Mouse (Mus musculus) neural tube, embryonic 11.5 days (tissue): Measurements from ENCODE around the gene Clec16a. TPM values are rescaled to one million over a fixed set of nuclear protein-coding genes. Genes with fewer than 3 reads are reported as not detected.

Source experiments
- ATAC-seq: fragments of 200-750 bp; cut with Nextera tagmentation; 2 replicates; pipeline ENCODE4 v1.8.0; 2017; ENCODE audit warnings: moderate number of reproducible peaks, mild to moderate bottlenecking, moderate TSS enrichment, moderate library complexity; ENCODE audit not compliant: insufficient read depth, low FRiP score, low TSS enrichment
- DNase-seq: peaks from one replicate; pipeline ENCODE4 v3.0.0-alpha.2; 2015; ENCODE audit warnings: low spot score
- H3K27ac ChIP-seq: fragments of 300-500 bp; sonication (generic); 2 replicates; pipeline ENCODE4 v1.5.1; 2014; ENCODE audit warnings: low read depth, mild to moderate bottlenecking, low read length
- H3K27me3 ChIP-seq: fragments of 300-500 bp; sonication (generic); 2 replicates; pipeline ENCODE4 v1.6.1; 2014; ENCODE audit warnings: mild to moderate bottlenecking, low read length, mixed read lengths; ENCODE audit not compliant: control insufficient read depth, insufficient read depth
- H3K36me3 ChIP-seq: fragments of 300-500 bp; sonication (generic); 2 replicates; pipeline ENCODE4 v1.6.1; 2014; ENCODE audit warnings: mild to moderate bottlenecking, low read length, moderate library complexity, mixed read lengths; ENCODE audit not compliant: control insufficient read depth, insufficient read depth
- H3K4me1 ChIP-seq: fragments of 300-500 bp; sonication (generic); 2 replicates; pipeline ENCODE4 v1.6.1; 2014; ENCODE audit warnings: low read length, mixed read lengths; ENCODE audit not compliant: control insufficient read depth, insufficient read depth
- H3K4me2 ChIP-seq: fragments of 300-500 bp; sonication (generic); 2 replicates; pipeline ENCODE4 v1.6.1; 2014; ENCODE audit warnings: low read depth, mild to moderate bottlenecking, moderate library complexity
- H3K4me3 ChIP-seq: fragments of 300-500 bp; sonication (generic); 2 replicates; pipeline ENCODE4 v1.5.1; 2014; ENCODE audit warnings: low read depth, low read length
- H3K9ac ChIP-seq: fragments of 300-500 bp; sonication (generic); 2 replicates; pipeline ENCODE4 v1.6.1; 2014; ENCODE audit warnings: mild to moderate bottlenecking, low read length
- H3K9me3 ChIP-seq: fragments of 300-500 bp; sonication (generic); 2 replicates; pipeline ENCODE4 v1.6.1; 2016; ENCODE audit warnings: low read length; ENCODE audit not compliant: control insufficient read depth
- WGBS: fragments of 180-500 bp; shearing (Covaris S2); extraction: QIAGEN DNeasy Blood & Tissue Kit; methylation state at CpG from one replicate; pipeline ENCODE4 v1.1.7; 2014; 5-methylcytosine and 5-hydroxymethylcytosine counted together
- polyA plus RNA-seq: library from polyadenylated mRNA; unstranded; fragments of >200 nt; fragmentation: Nextera tagmentation; extraction: Ambion mirVana; gene quantifications from 2 replicates; pipeline ENCODE4 v1.2.1, GENCODE M21; 2014

The Clec16a gene
- polyA plus RNA-seq, 1 experiment from 2014 or later = 44.0 TPM

DNA sequence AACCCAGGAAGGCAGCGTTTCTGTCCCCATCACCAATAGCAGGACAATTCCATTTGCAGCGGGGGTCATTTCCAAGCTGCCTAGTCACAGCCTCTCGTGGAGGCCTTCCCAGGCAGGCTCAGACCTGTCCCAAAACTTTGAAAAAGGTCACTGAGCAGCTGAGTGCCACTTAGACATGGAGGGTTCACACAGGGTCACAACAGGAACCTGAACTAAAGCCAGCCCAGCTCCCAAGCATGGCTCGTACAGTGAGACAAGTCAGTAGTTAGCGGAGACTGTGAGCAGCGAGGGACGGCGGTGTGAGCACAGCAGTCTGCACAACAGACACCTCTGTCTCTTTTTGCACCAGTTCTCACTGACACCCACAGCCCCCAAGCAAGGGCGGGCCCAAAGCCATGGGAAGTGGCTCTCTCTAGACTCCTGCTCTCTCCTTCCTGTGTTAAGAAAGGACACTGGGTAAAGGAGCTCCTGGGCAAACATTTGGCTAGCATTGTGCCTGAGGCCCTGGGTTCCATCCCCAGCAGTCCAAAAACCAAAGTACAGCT is 194.8 kb downstream of the Clec16a start:
- no peaks in the 10 kb centered on the region for H3K36me3 ChIP-seq
- no peak overlapping the region for H3K4me2 ChIP-seq
- no peak for DNase-seq
- WGBS = 74% methylated on average over 9 of the region's 9 CpGs
- ATAC-seq = no peak
- no peak overlapping the region for H3K4me3 ChIP-seq
- no peaks in the 10 kb centered on the region for H3K27me3 ChIP-seq
- no peaks in the 10 kb centered on the region for H3K9me3 ChIP-seq
- H3K4me1 ChIP-seq = no peaks in the 10 kb centered on the region
- no peak overlapping the region for H3K9ac ChIP-seq
- no peak overlapping the region for H3K27ac ChIP-seq

DNA sequence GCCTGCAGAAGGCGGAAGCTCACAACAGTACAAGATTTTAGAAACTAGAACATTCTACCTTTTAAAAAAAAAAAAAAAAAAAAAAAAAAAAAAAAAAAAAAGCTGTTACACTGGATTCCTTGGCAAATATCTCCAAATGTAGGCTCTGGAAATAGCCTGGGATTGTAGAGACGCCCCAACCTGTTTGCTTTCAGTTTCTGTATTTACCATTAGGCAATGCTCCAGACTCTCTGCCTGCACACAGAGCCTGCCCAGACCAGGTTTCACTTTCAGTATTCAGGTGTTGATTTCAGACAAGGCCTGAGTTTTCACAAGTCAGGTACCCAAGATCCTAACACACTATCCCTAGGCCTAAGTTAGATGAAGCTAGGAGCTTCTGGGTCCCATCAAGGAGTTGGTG is 195.9 kb downstream of the Clec16a start:
- no peak for DNase-seq
- H3K36me3 ChIP-seq = no peaks in the 10 kb centered on the region
- WGBS = 90% methylated on average over 2 of the region's 2 CpGs
- no peak overlapping the region for H3K27ac ChIP-seq
- no peak overlapping the region for H3K4me2 ChIP-seq
- H3K9ac ChIP-seq = no peak overlapping the region
- H3K4me1 ChIP-seq = no peaks in the 10 kb centered on the region
- no peaks in the 10 kb centered on the region for H3K27me3 ChIP-seq
- no peak overlapping the region for H3K4me3 ChIP-seq
- no peaks in the 10 kb centered on the region for H3K9me3 ChIP-seq
- ATAC-seq = no peak

DNA sequence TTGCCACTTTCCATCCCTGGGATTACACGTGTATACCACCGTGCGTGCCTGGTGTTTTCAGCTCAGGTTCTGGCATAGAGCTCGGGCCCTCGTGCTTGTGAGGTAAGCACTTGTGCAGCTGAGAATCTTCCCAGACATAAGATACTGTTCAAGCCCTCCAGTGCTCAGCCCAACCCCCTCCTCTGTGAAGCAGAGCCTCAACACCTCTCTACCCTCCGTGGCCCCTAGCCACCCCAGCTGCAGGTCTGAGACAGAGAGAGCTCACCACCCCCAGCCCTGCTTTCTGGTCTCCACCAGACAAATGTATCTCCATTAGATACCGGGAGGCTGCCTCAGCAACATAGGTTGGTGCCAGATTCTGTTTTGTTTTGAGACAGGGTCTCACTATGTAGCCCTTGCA is 204.1 kb downstream of the Clec16a start:
- no peak overlapping the region for H3K4me3 ChIP-seq
- no peak overlapping the region for H3K4me2 ChIP-seq
- no peaks in the 10 kb centered on the region for H3K36me3 ChIP-seq
- ATAC-seq (no peak), DNase-seq (no peak)
- H3K27ac ChIP-seq = no peak overlapping the region
- H3K9me3 ChIP-seq = no peaks in the 10 kb centered on the region
- no peaks in the 10 kb centered on the region for H3K27me3 ChIP-seq
- no peaks in the 10 kb centered on the region for H3K4me1 ChIP-seq
- 73% methylated on average over 7 of the region's 7 CpGs for WGBS
- H3K9ac ChIP-seq = no peak overlapping the region

GRCm38 (mm10) chr16:10749824-10750223 is 204.7 kb downstream of the Clec16a start:
- no peaks in the 10 kb centered on the region for H3K9me3 ChIP-seq
- no peak overlapping the region for H3K9ac ChIP-seq
- no peak overlapping the region for H3K4me2 ChIP-seq
- H3K27me3 ChIP-seq = no peaks in the 10 kb centered on the region
- 74% methylated on average over 7 of the region's 7 CpGs for WGBS
- ATAC-seq (no peak; the same call in 1 of the 2 replicates), DNase-seq (no peak)
- H3K27ac ChIP-seq = no peak overlapping the region
- H3K4me3 ChIP-seq = no peak overlapping the region
- no peaks in the 10 kb centered on the region for H3K4me1 ChIP-seq
- no peaks in the 10 kb centered on the region for H3K36me3 ChIP-seq

DNA sequence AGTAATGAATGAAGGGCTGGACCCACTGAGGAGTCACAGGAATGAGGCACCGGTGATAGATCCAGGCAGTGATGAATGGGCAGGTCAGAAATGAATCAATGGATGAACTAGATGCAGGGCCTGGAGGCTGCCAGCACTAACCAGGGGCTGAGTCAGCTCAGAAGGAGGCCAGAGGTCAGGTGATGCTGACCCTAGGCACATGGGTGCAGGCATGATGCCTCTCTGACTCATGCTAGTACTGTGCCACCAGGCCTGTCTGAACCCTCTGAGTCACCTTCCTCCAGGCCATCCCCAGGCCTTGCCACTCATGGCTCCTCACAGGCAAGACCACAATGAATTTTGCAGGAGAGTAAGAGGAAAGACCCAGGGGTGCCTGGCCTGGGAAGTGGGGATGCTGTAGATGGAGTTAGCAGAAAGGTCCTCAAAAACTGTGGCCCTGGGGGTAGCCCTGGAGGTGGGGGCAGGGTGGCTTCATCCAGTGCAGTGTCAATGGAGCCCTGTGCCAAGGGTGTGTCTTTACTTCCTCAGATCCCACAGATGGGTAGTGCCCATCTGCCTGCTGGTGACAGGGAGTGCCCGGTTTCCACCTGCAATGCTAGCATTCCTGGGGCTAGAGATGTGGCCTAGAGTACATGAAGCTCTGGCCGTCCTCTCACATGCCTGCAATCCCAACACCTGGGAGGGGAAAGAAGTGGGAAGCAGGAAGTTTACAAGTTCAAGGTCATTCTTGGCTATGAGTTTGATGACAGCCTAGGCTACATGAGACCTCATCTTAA is 209.6 kb downstream of the Clec16a start:
- Histone ChIP-seq H3K9me3 (no peaks in the 10 kb centered on the region), H3K4me1 (no peaks in the 10 kb centered on the region), H3K27me3 (no peaks in the 10 kb centered on the region), H3K4me3 (no peak overlapping the region), H3K27ac (no peak overlapping the region), H3K36me3 (no peaks in the 10 kb centered on the region), H3K9ac (no peak overlapping the region), H3K4me2 (no peak overlapping the region)
- no peak for ATAC-seq
- 86% methylated on average over 3 of the region's 3 CpGs for WGBS
- DNase-seq = no peak

DNA sequence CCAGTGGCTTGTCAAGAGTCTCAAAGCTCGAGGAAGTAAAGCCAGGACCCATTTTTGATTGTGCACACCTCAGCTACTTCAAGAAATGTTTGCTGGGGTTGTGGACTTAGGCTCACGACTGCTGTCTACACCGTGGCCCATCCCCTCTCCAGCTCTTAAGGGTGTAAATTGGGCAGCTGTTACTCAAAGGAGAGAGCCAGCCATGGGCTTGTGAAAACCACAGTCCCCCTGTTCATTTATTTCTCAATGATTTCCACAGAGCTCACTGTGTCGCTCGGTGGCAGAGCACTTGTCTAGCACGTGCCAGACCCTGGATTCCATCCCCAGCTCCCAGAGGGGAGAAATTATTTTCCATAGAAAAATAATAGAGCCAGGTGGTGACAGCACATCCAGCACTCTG is 211.0 kb downstream of the Clec16a start:
- Histone ChIP-seq H3K27me3 (no peaks in the 10 kb centered on the region), H3K4me2 (no peak overlapping the region), H3K4me1 (no peaks in the 10 kb centered on the region), H3K9ac (no peak overlapping the region), H3K27ac (no peak overlapping the region), H3K36me3 (no peaks in the 10 kb centered on the region), H3K4me3 (no peak overlapping the region), H3K9me3 (no peaks in the 10 kb centered on the region)
- DNase-seq (no peak), ATAC-seq (no peak)
- 79% methylated on average over 6 of the region's 6 CpGs for WGBS

DNA sequence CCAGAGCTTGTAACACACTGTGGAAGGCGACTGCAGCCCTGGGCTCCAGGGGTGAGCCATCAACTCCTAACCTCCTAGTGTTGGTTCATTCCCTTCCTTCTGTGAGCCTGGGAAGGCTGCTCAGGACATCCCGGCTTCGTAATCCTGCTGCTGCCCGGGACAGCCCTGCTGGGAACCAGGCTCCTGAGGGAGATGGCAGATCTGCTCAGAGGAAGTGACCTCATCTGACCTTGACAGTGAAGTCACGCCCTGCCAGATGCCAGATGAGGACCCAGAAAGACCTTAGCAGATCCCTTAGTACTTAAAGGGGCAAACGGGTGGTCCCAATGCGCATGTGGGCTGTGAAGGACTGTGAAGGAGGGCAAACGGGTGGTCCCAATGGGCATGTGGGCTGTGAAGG is 216.0 kb downstream of the Clec16a start:
- WGBS = 65% methylated on average over 8 of the region's 8 CpGs
- ATAC-seq = no peak

DNA sequence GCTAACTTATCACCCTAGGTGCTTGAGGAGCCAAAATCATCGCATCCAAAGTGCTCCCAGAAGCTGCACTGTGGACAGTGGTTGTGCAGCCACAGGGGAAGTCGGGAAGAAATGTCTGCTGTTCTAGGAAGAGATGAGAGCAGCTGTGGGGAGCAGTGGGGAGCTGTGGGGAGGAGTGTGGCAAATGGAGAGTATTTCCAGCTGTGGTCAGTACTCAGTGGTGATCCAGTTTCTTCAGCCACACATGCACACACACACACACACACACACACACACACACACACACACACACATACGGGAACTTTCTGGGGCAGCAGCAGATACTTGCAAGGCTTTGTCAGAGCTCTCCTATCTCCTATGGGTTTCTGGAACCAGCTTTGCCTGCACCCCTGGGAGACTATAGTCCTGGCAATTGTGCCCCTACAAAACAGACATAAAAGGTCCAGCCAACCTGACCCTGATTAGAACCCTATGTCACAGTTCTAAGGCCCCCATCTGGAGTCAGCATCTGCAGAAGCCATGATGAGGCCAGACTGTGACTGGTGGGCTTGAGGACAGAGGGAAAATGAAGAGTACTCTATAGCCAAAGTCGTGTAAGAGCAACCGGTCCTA is 217.5 kb downstream of the Clec16a start:
- 74% methylated on average over 5 of the region's 5 CpGs for WGBS
- DNase-seq (no peak), ATAC-seq (no peak)
- H3K36me3 ChIP-seq = no peaks in the 10 kb centered on the region
- H3K9ac ChIP-seq = no peak overlapping the region
- no peak overlapping the region for H3K27ac ChIP-seq
- no peak overlapping the region for H3K4me2 ChIP-seq
- no peaks in the 10 kb centered on the region for H3K4me1 ChIP-seq
- no peaks in the 10 kb centered on the region for H3K9me3 ChIP-seq
- no peaks in the 10 kb centered on the region for H3K27me3 ChIP-seq
- no peak overlapping the region for H3K4me3 ChIP-seq

More for the DNA sequence above, 216.0 kb downstream of the Clec16a start:
- no peak overlapping the region for H3K4me2 ChIP-seq
- no peak overlapping the region for H3K27ac ChIP-seq
- DNase-seq = no peak
- no peak overlapping the region for H3K9ac ChIP-seq
- H3K27me3 ChIP-seq = no peaks in the 10 kb centered on the region
- no peaks in the 10 kb centered on the region for H3K4me1 ChIP-seq
- H3K4me3 ChIP-seq = no peak overlapping the region
- no peaks in the 10 kb centered on the region for H3K36me3 ChIP-seq
- H3K9me3 ChIP-seq = no peaks in the 10 kb centered on the region
